Mouse (Mus musculus) adrenal gland, adult 18-20 months (tissue): Measurements from ENCODE around the gene Asb5. TPM values are rescaled to one million over a fixed set of nuclear protein-coding genes. Genes with fewer than 3 reads are reported as not detected.
"Not testable (repeated sequence)": the region's sequence is repeated elsewhere in the genome, so short reads cannot be mapped to it uniquely, and the experiment has no call there.

ENCODE experiments used
- DNase-seq, 2 experiments: peaks; one replicate each; pipeline ENCODE4 v3.0.0; 2021 to 2022; ENCODE audit warnings: low spot score in 2 of 2
- total RNA-seq, 2 experiments: library from RNA; stranded (reverse); gene quantifications; 1 replicate in 1 of 2; 2 replicates in 1 of 2; pipeline ENCODE4 v1.2.3; 2021

The Asb5 gene
- total RNA-seq, 2 experiments from 2014 or later, result 0.60 to 0.93 TPM

DNA sequence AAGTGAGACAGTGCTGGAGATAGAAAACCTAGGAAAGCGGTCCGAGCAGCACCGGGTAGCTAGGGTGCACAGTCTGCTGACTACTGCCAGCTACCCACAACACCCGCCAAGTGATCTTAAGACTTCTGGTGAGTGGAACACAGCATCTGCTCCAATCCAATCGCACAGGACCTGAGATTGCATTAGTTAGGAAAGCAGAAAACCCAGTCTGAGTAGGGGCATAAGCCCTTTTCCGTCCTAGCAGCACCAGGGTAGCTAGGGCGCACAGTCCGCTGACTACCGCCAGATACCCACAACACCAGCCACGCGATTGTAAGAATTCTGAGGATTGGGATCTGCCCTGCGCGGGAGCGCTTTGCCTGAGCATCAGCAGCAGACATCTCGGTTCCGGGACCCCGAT is 87.3 kb downstream of the Asb5 start:
- DNase-seq, result not testable (repeated sequence)

Other genes starting within 250 kb of the Asb5 start
- gene Spcs3, start 418 bp downstream of the Asb5 start, total RNA-seq, result 10 to 100 TPM; 31.7 to 48.9 TPM
- gene Spata4, start 71.2 kb downstream of the Asb5 start, total RNA-seq, result not detected